Mouse (Mus musculus) gastrocnemius, adult 8-10 months (tissue): Measurements from ENCODE around the gene 9530053A07Rik. TPM values are rescaled to one million over a fixed set of nuclear protein-coding genes. Genes with fewer than 3 reads are reported as not detected.

Source experiments
- total RNA-seq, 4 experiments: library from RNA; stranded (reverse); gene quantifications; 2 replicates each; pipeline ENCODE4 v1.2.4; 2022

The 9530053A07Rik gene
- total RNA-seq, 4 experiments from 2014 or later: not detected

Other genes with a start within 250 kb of the 9530053A07Rik start
- 1 to 10 TPM; 2.3 to 5.6 (median 3.8) TPM for gene Zfp974, start 200.0 kb upstream of the 9530053A07Rik start, total RNA-seq
- gene Zfp780b, start 150.3 kb upstream of the 9530053A07Rik start, total RNA-seq: 10 to 100 TPM in 1 of 4 experiments, 1 to 10 TPM in 3; 7.0 to 10.9 (median 8.2) TPM
- gene Zfp850, start 115.4 kb upstream of the 9530053A07Rik start, total RNA-seq: under 1 TPM; 0.15 to 0.65 (median 0.29) TPM
- gene Psmc4, start 79.4 kb upstream of the 9530053A07Rik start, total RNA-seq: 10 to 100 TPM; 96.1 to 99.7 (median 97.2) TPM
- under 1 TPM in 1 of 4 experiments, not detected in 3; 0.08 TPM for gene Fcgbp, start 58.2 kb upstream of the 9530053A07Rik start, total RNA-seq
- 10 to 100 TPM; 16.8 to 25.3 (median 18.6) TPM for gene Fbl, start 40.2 kb downstream of the 9530053A07Rik start, total RNA-seq
- gene Dyrk1b, start 50.0 kb downstream of the 9530053A07Rik start, total RNA-seq: 10 to 100 TPM; 58.2 to 74.5 (median 66.1) TPM
- 1 to 10 TPM; 5.6 to 5.9 (median 5.8) TPM for gene Eid2, start 138.4 kb downstream of the 9530053A07Rik start, total RNA-seq
- 1 to 10 TPM; 5.1 to 7.2 (median 6.3) TPM for gene Eid2b, start 148.3 kb downstream of the 9530053A07Rik start, total RNA-seq
- gene Selenov, start 161.7 kb downstream of the 9530053A07Rik start, total RNA-seq: not detected
- gene Dll3, start 172.8 kb downstream of the 9530053A07Rik start, total RNA-seq: not detected
- 10 to 100 TPM; 39.4 to 49.9 (median 45.0) TPM for gene Timm50, start 182.6 kb downstream of the 9530053A07Rik start, total RNA-seq
- 10 to 100 TPM; 61.6 to 76.5 (median 73.0) TPM for gene Supt5, start 209.3 kb downstream of the 9530053A07Rik start, total RNA-seq
- gene Rps16, start 221.2 kb downstream of the 9530053A07Rik start, total RNA-seq: 100 to 1,000 TPM; 442 to 558 (median 490) TPM
- gene Plekhg2, start 243.1 kb downstream of the 9530053A07Rik start, total RNA-seq: 1 to 10 TPM; 2.0 to 3.3 (median 2.6) TPM